Mouse (Mus musculus) small intestine, adult 2 months (tissue): ENCODE data around the gene Tspo2. TPM values are rescaled to one million over a fixed set of nuclear protein-coding genes. Genes with fewer than 3 reads are reported as not detected.
"Not testable (repeated sequence)": the region's sequence is repeated elsewhere in the genome, so short reads cannot be mapped to it uniquely, and the experiment has no call there.

ENCODE experiments used
- H3K27ac ChIP-seq: fragments of 200-500 bp; 2 replicates; pipeline ENCODE4 v1.5.1; 2012; ENCODE audit warnings: low read depth, low read length, control low read depth, inconsistent platforms; ENCODE audit not compliant: insufficient read depth
- H3K27me3 ChIP-seq: fragments of 200-500 bp; 2 replicates; pipeline ENCODE4 v1.6.1; 2012; ENCODE audit warnings: mild to moderate bottlenecking, moderate library complexity, low read length, inconsistent platforms; ENCODE audit not compliant: control insufficient read depth, insufficient read depth
- H3K36me3 ChIP-seq: fragments of 200-500 bp; 2 replicates; pipeline ENCODE4 v1.6.1; 2012; ENCODE audit warnings: mild to moderate bottlenecking, low read length, control low read depth, inconsistent platforms; ENCODE audit not compliant: control insufficient read depth, insufficient read depth
- H3K4me1 ChIP-seq: fragments of 200-500 bp; 2 replicates; pipeline ENCODE4 v1.6.1; 2012; ENCODE audit warnings: low read length, inconsistent platforms, mixed read lengths; ENCODE audit not compliant: control insufficient read depth, insufficient read depth, insufficient read length
- H3K4me3 ChIP-seq: fragments of 200-500 bp; 2 replicates; pipeline ENCODE4 v1.5.1; 2012; ENCODE audit warnings: low read depth, mild to moderate bottlenecking, control low read depth, inconsistent platforms, low read length, moderate library complexity
- CTCF ChIP-seq: fragments of 200-500 bp; IDR thresholded peaks from 2 replicates; pipeline ENCODE4 v1.5.1; 2012; ENCODE audit warnings: low read depth, mild to moderate bottlenecking, control low read depth, inconsistent platforms, low read length, moderate library complexity, mixed read lengths; ENCODE audit not compliant: insufficient replicate concordance, insufficient read length; ENCODE audit errors: extremely low read depth
- POLR2A ChIP-seq: fragments of 200-500 bp; IDR thresholded peaks from 2 replicates; pipeline ENCODE4 v1.6.1; 2012; ENCODE audit warnings: low read depth, mild to moderate bottlenecking, control low read depth, inconsistent platforms, low read length, moderate library complexity
- WGBS: fragments of 180-500 bp; shearing (Covaris S2); methylation state at CpG from one replicate; pipeline ENCODE4 v1.1.7; 2018; 5-methylcytosine and 5-hydroxymethylcytosine counted together
- polyA plus RNA-seq: library from polyadenylated mRNA; depleted of rRNA; stranded (reverse); fragments of >200 nt; gene quantifications from 2 replicates; pipeline ENCODE4 v1.2.3, GENCODE M21; 2012

Tspo2 gene
- polyA plus RNA-seq, 1 experiment, result 2.6 TPM

- 74% methylated on average over 5 of the region's 5 CpGs for WGBS
- Histone ChIP-seq H3K4me3 (no peak overlapping the region), H3K27me3 (no peaks in the 10 kb centered on the region), H3K27ac (no peak overlapping the region), H3K36me3 (peaks cover 4% of the 10 kb centered on the region; the same call in 1 of the 2 replicates), H3K4me1 (no peaks in the 10 kb centered on the region; the same call in 1 of the 2 replicates)
- TF ChIP-seq CTCF (no peak), POLR2A (no peak)
Measured at GRCm38 (mm10) chr17:48484191-48484590, 32.9 kb upstream of the Tspo2 start.

DNA sequence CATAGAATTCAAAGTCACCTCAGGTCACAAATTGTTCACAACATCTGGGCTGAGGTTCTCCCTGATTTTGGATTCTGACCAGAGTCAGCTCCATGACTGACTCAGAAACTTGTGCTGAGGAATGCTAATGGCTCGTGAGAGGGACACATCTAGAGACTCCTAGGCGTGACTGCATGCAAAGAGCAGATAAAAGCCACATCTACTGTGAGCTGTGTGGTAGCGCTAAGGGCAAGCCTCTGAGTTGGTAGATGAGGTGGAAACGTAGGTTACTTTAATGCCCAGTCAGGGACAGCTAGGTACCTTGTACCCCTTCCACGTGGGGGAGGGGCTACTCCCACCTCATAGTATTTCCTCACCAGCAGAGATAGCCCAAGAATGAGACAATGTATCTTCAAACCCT lies 32.4 kb upstream of the Tspo2 start:
- Histone ChIP-seq H3K27ac (no peak overlapping the region), H3K4me1 (no peaks in the 10 kb centered on the region; the same call in 1 of the 2 replicates), H3K4me3 (no peak overlapping the region), H3K36me3 (peaks cover 4% of the 10 kb centered on the region; the same call in 1 of the 2 replicates), H3K27me3 (no peaks in the 10 kb centered on the region)
- TF ChIP-seq POLR2A (no peak), CTCF (no peak)
- WGBS, result 78% methylated on average over 5 of the region's 5 CpGs

GRCm38 (mm10) chr17:48479952-48480351 lies 28.6 kb upstream of the Tspo2 start:
- WGBS, result 89% methylated on average over 10 of the region's 10 CpGs
- Histone ChIP-seq H3K4me3 (no peak overlapping the region), H3K4me1 (no peaks in the 10 kb centered on the region; the same call in 1 of the 2 replicates), H3K27me3 (no peaks in the 10 kb centered on the region), H3K36me3 (no peaks in the 10 kb centered on the region), H3K27ac (no peak overlapping the region)
- no peak for TF ChIP-seq POLR2A

GRCm38 (mm10) chr17:48475444-48475843 lies 24.1 kb upstream of the Tspo2 start:
- 90% methylated on average over 8 of the region's 8 CpGs for WGBS

GRCm38 (mm10) chr17:48474282-48474681 lies 23.0 kb upstream of the Tspo2 start:
- H3K27ac ChIP-seq, H3K27me3 ChIP-seq, H3K36me3 ChIP-seq, H3K4me3 ChIP-seq, H3K4me1 ChIP-seq: not testable (repeated sequence)
- WGBS, result 84% methylated on average over 6 of the region's 6 CpGs

More at GRCm38 (mm10) chr17:48475444-48475843, 24.1 kb upstream of the Tspo2 start:
- no peak overlapping the region for H3K27ac ChIP-seq
- TF ChIP-seq POLR2A (no peak), CTCF (no peak)
- H3K27me3 ChIP-seq, result no peaks in the 10 kb centered on the region
- no peaks in the 10 kb centered on the region for H3K36me3 ChIP-seq
- H3K4me1 ChIP-seq, result no peaks in the 10 kb centered on the region
- H3K4me3 ChIP-seq, result no peak overlapping the region

- Histone ChIP-seq H3K27me3 (no peaks in the 10 kb centered on the region), H3K36me3 (peaks cover 42% of the 10 kb centered on the region), H3K27ac (no peak overlapping the region), H3K4me1 (no peaks in the 10 kb centered on the region), H3K4me3 (no peak overlapping the region)
- TF ChIP-seq CTCF (peak; percentile 84), POLR2A (no peak)
- 32% methylated on average over 22 of the region's 22 CpGs for WGBS
Measured at GRCm38 (mm10) chr17:48467395-48468231, 16.3 kb upstream of the Tspo2 start.

DNA sequence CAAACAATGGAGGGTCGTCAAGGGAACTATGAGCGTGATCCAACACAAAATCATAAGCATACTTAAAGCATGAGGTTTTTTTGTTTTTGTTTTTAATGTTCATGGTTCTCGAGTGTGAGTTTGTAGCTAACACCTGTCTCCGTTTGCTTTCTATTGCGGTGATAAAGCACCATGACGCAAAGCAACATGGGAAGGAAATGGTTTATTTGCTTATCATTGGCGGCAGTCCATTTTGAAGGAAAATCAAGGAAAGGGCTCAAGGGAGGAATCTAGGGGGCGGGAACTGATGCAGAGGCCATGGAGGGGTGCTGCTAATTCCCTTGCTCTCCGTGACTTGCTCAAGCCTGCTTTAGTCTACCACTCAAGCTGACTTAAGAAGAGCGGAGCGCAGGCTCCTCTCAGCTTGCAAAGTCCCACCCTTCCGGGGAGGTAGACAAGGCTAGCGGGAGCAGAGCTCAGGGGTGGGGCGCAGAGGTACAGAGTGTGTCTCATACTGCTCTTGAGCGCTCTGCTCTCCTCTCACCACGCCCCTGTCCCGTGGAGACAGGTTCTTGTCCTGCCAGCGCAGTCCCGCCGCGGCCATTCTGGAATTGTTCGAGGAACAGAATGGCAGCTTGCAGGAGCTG lies 15.6 kb upstream of the Tspo2 start:
- H3K4me3 ChIP-seq, result no peak overlapping the region
- peaks cover 46% of the 10 kb centered on the region for H3K36me3 ChIP-seq
- H3K4me1 ChIP-seq, result no peaks in the 10 kb centered on the region
- no peaks in the 10 kb centered on the region for H3K27me3 ChIP-seq
- 60% methylated on average over 22 of the region's 22 CpGs for WGBS
- TF ChIP-seq POLR2A (no peak), CTCF (no peak)
- no peak overlapping the region for H3K27ac ChIP-seq
